Mouse (Mus musculus): ENCODE measurements around the gene Ptgr2.
"Not testable (repeated sequence)": the region's sequence is repeated elsewhere in the genome, so short reads cannot be mapped to it uniquely, and the experiment has no call there.

Ptgr2 gene

GRCm38 (mm10) chr12:84304554-84304953, 19.5 kb downstream of the Ptgr2 start:
- DNase-seq (ENCODE audit: low spot score in 2 of 2): no peak

DNA sequence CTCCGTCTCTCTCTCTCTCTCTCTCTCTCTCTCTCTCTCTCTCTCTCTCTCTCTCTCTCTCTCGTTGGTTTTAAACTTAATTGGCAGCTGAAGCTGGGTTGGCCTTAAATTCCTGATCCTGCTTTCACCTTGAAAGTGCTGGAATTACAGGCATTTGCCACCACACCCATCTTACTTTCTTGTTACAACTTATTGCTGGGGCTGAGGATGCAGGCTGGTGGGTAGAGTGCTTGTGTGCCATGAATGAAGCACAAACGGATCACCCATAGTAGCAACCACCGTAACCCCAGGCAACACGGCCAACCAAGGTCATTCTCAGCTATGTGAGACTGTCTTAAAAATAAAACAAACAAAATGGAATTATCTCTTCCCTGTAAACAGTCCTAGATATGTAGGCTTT, 26.3 kb downstream of the Ptgr2 start:
- DNase-seq (ENCODE audit: low spot score in 2 of 2): no peak

DNA sequence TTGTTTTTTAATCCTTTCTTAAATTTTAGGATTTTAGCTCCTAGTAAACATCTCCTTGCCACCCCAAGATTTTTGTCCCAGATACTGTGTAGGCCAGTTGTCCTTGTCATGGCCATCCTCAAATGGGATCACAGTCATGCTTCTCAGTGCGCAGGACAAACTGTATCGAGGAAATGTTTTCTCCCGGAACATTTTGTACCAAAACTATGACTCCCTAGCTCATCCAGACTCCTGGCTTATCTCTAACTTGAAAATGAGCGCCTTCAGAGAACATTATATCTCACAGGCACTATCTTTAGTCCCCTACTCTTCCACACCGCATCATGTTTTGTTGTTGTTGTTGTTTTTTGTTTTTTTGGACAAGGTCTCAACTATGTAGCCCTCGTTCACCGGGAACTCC, 31.0 kb downstream of the Ptgr2 start:
- DNase-seq (ENCODE audit: low spot score in 2 of 2): no peak

DNA sequence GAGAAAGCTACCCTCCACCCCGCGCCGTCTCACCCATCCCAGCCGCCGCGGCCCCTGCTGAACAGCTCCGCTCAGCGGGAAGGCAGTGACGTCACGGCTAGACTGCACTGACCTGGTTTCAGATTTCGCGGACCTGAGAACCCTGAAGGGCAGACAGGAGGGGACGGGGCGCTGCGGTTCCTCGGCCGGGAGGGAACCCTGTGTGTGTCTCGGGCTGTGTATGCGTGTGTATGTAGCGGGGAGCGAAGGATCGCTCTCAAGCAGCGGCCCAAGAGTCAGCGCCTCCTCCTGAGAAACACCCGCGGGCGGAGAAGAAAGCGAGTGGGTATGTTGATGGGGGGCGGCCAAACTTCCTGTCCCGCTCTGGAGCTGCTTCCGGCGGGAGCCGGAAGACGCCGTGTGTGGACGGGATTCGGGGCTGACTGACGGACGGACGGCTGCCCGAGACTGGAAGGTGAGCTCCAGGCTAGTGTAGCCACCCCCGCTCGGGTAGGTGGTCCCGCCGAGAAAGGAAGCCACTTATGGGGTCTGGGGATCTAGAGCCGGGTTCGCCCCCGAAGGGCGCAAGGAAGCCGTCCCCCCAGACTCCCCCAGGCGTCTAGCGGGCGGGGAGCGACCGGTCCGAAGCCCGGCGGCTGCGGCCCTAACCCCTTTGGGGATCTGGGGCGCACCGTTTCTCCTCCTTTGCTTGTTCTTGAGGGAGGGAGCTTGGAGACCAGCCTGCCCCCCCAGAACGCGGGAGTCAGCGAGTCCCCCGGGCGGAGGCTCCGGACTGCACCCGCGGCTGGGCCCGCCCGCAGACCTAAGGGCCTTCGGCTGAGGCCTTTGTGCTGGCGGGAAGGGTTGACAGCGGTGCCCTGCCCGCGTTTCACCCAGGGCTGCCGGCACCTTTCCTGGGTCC, 31.9 kb downstream of the Ptgr2 start, which contains the start of gene Zfp410:
Gene Zfp410, plus strand, starts transcription at position 132 of the 901 bp plus-strand sequence.
- peak; percentile 90 for DNase-seq (ENCODE audit: low spot score in 2 of 2)

DNA sequence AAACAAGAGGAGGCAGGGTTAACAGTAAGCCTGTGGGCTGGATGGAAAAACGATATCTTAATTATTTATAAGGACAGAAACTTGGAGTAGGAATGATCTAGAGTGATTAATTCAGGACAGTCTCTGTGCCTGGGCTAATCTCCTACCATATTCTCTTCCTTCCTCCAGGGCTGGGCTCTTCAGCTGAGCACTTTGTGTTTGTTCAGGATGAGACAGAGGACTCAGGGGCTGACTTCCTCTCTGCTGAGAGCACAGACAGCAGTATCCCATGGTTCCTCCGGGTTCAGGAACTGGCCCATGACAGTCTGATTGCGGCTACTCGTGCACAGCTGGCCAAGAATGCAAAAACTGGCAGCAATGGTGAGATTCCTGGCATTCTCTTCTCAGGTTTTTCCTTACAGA, 42.1 kb downstream of the Ptgr2 start:
- no peak for DNase-seq (ENCODE audit: low spot score in 2 of 2)

- DNase-seq (ENCODE audit: low spot score in 2 of 2): no peak
These were observed 52.1 kb downstream of the Ptgr2 start for GRCm38 (mm10) chr12:84336963-84337625.

DNA sequence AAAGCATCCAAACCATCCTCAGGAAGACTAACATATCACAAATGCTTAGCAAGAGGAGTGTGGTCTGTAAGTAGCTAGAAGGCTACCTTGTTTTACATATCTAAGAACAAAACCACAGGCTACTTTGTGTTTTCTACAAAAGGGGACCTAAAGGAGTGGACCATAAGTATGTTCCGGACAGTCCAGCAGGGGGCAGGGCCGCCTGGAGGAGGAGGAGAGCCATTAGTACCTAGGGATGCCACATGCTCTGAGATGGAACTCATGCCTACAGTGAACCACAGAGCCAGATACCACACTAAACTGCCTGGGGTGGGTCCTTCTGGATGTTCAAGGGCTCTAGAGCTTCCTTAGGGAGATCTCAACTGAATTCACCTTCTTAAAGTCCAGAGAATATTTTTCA, 62.2 kb downstream of the Ptgr2 start:
- DNase-seq (ENCODE audit: low spot score in 2 of 2): no peak

GRCm38 (mm10) chr12:84358699-84359098, 73.7 kb downstream of the Ptgr2 start:
- not testable (repeated sequence) for DNase-seq (ENCODE audit: low spot score in 2 of 2)

- peak; percentile 98 to 99 for DNase-seq (ENCODE audit: low spot score in 2 of 2)
These were observed 76.8 kb downstream of the Ptgr2 start, which contains the start of the genes Coq6 and Fam161b for GRCm38 (mm10) chr12:84361555-84362489. TSS of gene Coq6 (plus strand) at chr12:84361657. TSS of gene Fam161b (minus strand) at chr12:84361833.

GRCm38 (mm10) chr12:84362872-84363271, 77.8 kb downstream of the Ptgr2 start:
- DNase-seq (ENCODE audit: low spot score in 2 of 2): no peak

DNA sequence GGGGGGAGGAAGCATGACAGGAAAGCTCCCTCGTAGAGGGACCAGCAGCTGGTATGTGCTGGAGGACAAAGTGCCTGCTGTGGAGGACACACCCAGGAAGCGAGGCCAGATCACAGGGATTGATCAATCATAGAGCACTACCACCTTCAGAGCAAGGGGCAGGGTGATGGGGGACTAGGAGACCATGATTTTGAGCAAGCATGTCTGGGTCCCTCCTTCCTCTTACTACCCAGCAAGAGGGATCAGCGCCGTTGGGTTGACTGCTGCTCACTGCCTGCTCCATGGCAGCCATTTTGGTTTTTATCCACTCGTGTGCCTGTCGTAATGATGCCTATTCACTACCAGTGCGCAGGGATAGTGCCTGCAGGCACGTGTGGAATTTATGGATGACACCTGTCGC, 79.3 kb downstream of the Ptgr2 start:
- no peak for DNase-seq (ENCODE audit: low spot score in 2 of 2)

DNA sequence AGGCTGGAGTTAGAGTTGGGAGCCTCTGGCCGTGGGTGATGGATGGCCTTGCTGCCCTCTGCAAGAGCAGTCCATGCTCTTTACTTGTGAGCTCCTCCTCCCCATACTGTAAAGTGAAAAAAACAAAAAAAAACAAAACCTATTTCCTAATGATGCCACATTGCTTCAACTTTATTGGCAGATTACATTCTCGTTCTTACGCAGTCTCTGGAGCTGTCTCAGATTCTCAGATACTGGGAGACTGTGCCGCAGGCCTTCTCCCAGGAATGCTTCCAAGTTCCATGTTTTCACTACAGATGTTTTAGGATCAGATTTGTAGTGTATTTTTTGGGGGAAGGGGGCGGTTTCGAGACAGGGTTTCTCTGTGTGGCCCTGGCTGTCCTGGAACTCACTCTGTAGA, 80.1 kb downstream of the Ptgr2 start:
- no peak for DNase-seq (ENCODE audit: low spot score in 2 of 2)

Data from right cerebral cortex, postnatal 10 days (tissue).